Mouse (Mus musculus): ENCODE measurements around the gene Ulk4. TPM values are rescaled to one million over a fixed set of nuclear protein-coding genes. Genes with fewer than 3 reads are reported as not detected.

The Ulk4 gene
- total RNA-seq, 2 experiments from 2014 or later: 0.49 to 1.0 TPM

GRCm38 (mm10) chr9:121044471-121045206 is 232.4 kb downstream of the Ulk4 start:
- DNase-seq: no peak
- intact Hi-C loops (cut with DNase I): no loop called here

GRCm38 (mm10) chr9:121043021-121043420 is 234.0 kb downstream of the Ulk4 start:
- intact Hi-C loops (cut with DNase I): no loop called here
- DNase-seq: no peak

- DNase-seq: no peak
Observed at GRCm38 (mm10) chr9:121038396-121038795, 238.6 kb downstream of the Ulk4 start.

GRCm38 (mm10) chr9:121037975-121038374 is 239.0 kb downstream of the Ulk4 start:
- DNase-seq: no peak
- intact Hi-C loops (cut with DNase I): no loop called here

More at GRCm38 (mm10) chr9:121038396-121038795, 238.6 kb downstream of the Ulk4 start:
- intact Hi-C loops (cut with DNase I): no loop called here

- no peak for DNase-seq
- intact Hi-C loops (cut with DNase I): no loop called here
Observed at GRCm38 (mm10) chr9:121035296-121035695, 241.7 kb downstream of the Ulk4 start.

- intact Hi-C loops (cut with DNase I): no loop called here
- no peak for DNase-seq
Observed at GRCm38 (mm10) chr9:121033596-121033995, 243.4 kb downstream of the Ulk4 start.

- intact Hi-C loops (cut with DNase I): no loop called here
- DNase-seq: no peak
Observed at GRCm38 (mm10) chr9:121032322-121032964, 244.6 kb downstream of the Ulk4 start.

GRCm38 (mm10) chr9:121030949-121031348 is 246.0 kb downstream of the Ulk4 start:
- no peak for DNase-seq
- intact Hi-C loops (cut with DNase I): no loop called here

GRCm38 (mm10) chr9:121029786-121030185 is 247.2 kb downstream of the Ulk4 start:
- DNase-seq: no peak
- intact Hi-C loops (cut with DNase I): no loop called here

GRCm38 (mm10) chr9:121023526-121024264 is 253.3 kb downstream of the Ulk4 start:
- intact Hi-C loops (cut with DNase I): no loop called here
- peak in 1 of 2 experiments; percentile 22 for DNase-seq

- no peak for DNase-seq
- intact Hi-C loops (cut with DNase I): no loop called here
Observed at GRCm38 (mm10) chr9:121020360-121020759, 256.6 kb downstream of the Ulk4 start.

GRCm38 (mm10) chr9:121019932-121020331 is 257.1 kb downstream of the Ulk4 start:
- intact Hi-C loops (cut with DNase I): no loop called here

GRCm38 (mm10) chr9:121018524-121019315 is 258.3 kb downstream of the Ulk4 start:
- intact Hi-C loops (cut with DNase I): no loop called here
- DNase-seq: no peak

More at GRCm38 (mm10) chr9:121019932-121020331, 257.1 kb downstream of the Ulk4 start:
- no peak for DNase-seq

- intact Hi-C loops (cut with DNase I): no loop called here
- no peak for DNase-seq
Observed at GRCm38 (mm10) chr9:121015810-121016502, 261.0 kb downstream of the Ulk4 start.

- intact Hi-C loops (cut with DNase I): no loop called here
- no peak for DNase-seq
Observed at GRCm38 (mm10) chr9:121011540-121011939, 265.5 kb downstream of the Ulk4 start.

- intact Hi-C loops (cut with DNase I): no loop called here
- no peak for DNase-seq
Observed at GRCm38 (mm10) chr9:121010544-121010943, 266.5 kb downstream of the Ulk4 start.

GRCm38 (mm10) chr9:121005961-121006360 is 271.0 kb downstream of the Ulk4 start:
- intact Hi-C loops (cut with DNase I): no loop called here

GRCm38 (mm10) chr9:121001681-121002540 is 275.1 kb downstream of the Ulk4 start:
- intact Hi-C loops (cut with DNase I): no loop called here
- DNase-seq: no peak

More at GRCm38 (mm10) chr9:121005961-121006360, 271.0 kb downstream of the Ulk4 start:
- no peak for DNase-seq
